Mouse (Mus musculus): ENCODE results near the gene Reps2. TPM values are rescaled to one million over a fixed set of nuclear protein-coding genes. Genes with fewer than 3 reads are reported as not detected.

Reps2 gene
- polyA plus RNA-seq, 1 experiment from 2014 or later, result 3.1 TPM

- peaks cover 23% of the 10 kb centered on the region for H3K27me3 ChIP-seq (replicated peaks; ENCODE audit: control insufficient read depth, insufficient read depth, low read length)
- H3K9ac ChIP-seq (ENCODE audit: low read depth, low read length), result no peak overlapping the region
- H3K27ac ChIP-seq (replicated peaks; ENCODE audit: low read depth, low read length), result no peak overlapping the region
- H3K4me2 ChIP-seq (ENCODE audit: low read depth, low read length), result no peak overlapping the region
- H3K4me1 ChIP-seq (ENCODE audit: control insufficient read depth, insufficient read depth, low read length), result no peaks in the 10 kb centered on the region
- no peaks in the 10 kb centered on the region for H3K36me3 ChIP-seq (ENCODE audit: control insufficient read depth, insufficient read depth, low read length)
- no peak overlapping the region for H3K4me3 ChIP-seq (ENCODE audit: low read depth, low read length)
- ATAC-seq (ENCODE audit: low read depth) (no peak), DNase-seq (ENCODE audit: low spot score) (no peak)
- 69% methylated on average over 3 of the region's 3 CpGs for WGBS
- no peaks in the 10 kb centered on the region for H3K9me3 ChIP-seq (ENCODE audit: control insufficient read depth, low read length)
These were observed 142.5 kb downstream of the Reps2 start for GRCm38 (mm10) chrX:162500962-162501361.

DNA sequence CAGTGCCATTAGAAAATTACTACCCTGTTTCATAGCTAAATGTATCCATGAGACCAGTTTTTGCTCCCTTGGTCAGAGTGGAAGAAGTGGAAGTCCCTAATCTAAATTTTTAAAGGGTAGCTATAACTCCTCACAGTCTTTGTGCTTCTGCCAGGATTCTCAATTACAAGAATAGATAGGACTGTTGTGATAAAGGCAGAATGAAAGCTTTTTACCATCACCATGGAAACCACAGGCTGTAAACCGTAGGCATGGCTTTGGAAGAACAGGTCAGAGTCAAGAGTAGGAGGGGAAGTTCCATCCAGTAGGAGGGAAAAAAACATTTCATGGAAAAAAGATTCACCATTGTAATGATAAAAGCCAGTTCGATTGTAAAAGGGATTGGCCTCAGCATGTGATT, 147.0 kb downstream of the Reps2 start:
- WGBS, result 59% methylated on average over 2 of the region's 2 CpGs
- Histone ChIP-seq H3K9ac (ENCODE audit: low read depth, low read length) (no peak overlapping the region), H3K9me3 (ENCODE audit: control insufficient read depth, low read length) (no peaks in the 10 kb centered on the region), H3K27me3 (replicated peaks; ENCODE audit: control insufficient read depth, insufficient read depth, low read length) (peaks cover 16% of the 10 kb centered on the region), H3K4me2 (ENCODE audit: low read depth, low read length) (no peak overlapping the region), H3K4me3 (ENCODE audit: low read depth, low read length) (no peak overlapping the region), H3K27ac (replicated peaks; ENCODE audit: low read depth, low read length) (no peak overlapping the region), H3K4me1 (ENCODE audit: control insufficient read depth, insufficient read depth, low read length) (no peaks in the 10 kb centered on the region), H3K36me3 (ENCODE audit: control insufficient read depth, insufficient read depth, low read length) (no peaks in the 10 kb centered on the region)
- DNase-seq (ENCODE audit: low spot score), result no peak
- no peak for ATAC-seq (ENCODE audit: low read depth)

GRCm38 (mm10) chrX:162488630-162489029, 154.8 kb downstream of the Reps2 start:
- Histone ChIP-seq H3K9me3 (ENCODE audit: control insufficient read depth, low read length) (no peaks in the 10 kb centered on the region), H3K9ac (ENCODE audit: low read depth, low read length) (no peak overlapping the region), H3K4me2 (ENCODE audit: low read depth, low read length) (no peak overlapping the region), H3K4me1 (ENCODE audit: control insufficient read depth, insufficient read depth, low read length) (no peaks in the 10 kb centered on the region), H3K36me3 (ENCODE audit: control insufficient read depth, insufficient read depth, low read length) (no peaks in the 10 kb centered on the region), H3K27ac (replicated peaks; ENCODE audit: low read depth, low read length) (no peak overlapping the region), H3K4me3 (ENCODE audit: low read depth, low read length) (no peak overlapping the region), H3K27me3 (replicated peaks; ENCODE audit: control insufficient read depth, insufficient read depth, low read length) (peaks cover 11% of the 10 kb centered on the region)
- ATAC-seq (ENCODE audit: low read depth) (no peak), DNase-seq (ENCODE audit: low spot score) (no peak)
- 50% methylated on average over 1 of the region's 1 CpGs for WGBS

DNA sequence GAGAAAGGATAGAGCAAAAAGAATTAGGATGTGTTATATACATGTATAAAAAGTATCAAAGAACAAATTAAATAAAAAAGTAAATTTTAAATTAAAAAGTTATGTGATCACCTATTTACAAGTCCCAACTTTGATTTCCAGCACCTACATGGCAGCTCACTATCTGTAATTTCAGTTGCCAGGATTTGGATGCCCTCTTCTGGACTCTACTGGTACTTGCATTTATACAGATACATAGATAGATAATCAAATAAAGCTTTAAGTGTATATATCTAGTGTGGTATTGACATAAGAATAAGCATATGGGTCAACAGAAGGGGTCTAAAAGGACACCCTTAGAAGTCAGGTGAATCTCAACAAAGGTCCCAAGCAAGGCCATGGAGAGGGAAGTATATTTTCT, 155.7 kb downstream of the Reps2 start:
- ATAC-seq (ENCODE audit: low read depth) (no peak), DNase-seq (ENCODE audit: low spot score) (no peak)
- H3K36me3 ChIP-seq (ENCODE audit: control insufficient read depth, insufficient read depth, low read length), result no peaks in the 10 kb centered on the region
- no peak overlapping the region for H3K4me3 ChIP-seq (ENCODE audit: low read depth, low read length)
- H3K9me3 ChIP-seq (ENCODE audit: control insufficient read depth, low read length), result no peaks in the 10 kb centered on the region
- H3K27me3 ChIP-seq (replicated peaks; ENCODE audit: control insufficient read depth, insufficient read depth, low read length), result peaks cover 11% of the 10 kb centered on the region
- H3K27ac ChIP-seq (replicated peaks; ENCODE audit: low read depth, low read length), result no peak overlapping the region
- H3K4me1 ChIP-seq (ENCODE audit: control insufficient read depth, insufficient read depth, low read length), result no peaks in the 10 kb centered on the region
- no peak overlapping the region for H3K4me2 ChIP-seq (ENCODE audit: low read depth, low read length)
- no peak overlapping the region for H3K9ac ChIP-seq (ENCODE audit: low read depth, low read length)

DNA sequence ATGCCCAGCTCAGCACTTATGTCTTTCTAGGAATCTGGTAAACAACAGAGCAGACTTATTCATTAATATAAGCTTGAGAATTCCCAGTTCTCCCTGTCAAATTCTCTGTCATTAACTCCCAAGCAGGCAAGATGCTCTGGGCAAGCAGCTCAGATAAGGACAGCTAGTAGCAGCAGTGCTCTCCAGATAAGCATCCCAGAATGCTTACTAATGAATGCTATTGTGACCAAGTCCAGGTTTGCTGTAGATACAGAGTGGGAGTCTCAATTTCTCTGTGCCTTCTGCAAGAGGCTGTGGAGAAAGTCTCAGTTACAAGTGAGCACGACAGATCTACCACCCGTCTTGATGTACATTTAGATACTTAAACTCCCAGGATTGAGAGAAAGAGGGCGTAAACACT, 173.2 kb downstream of the Reps2 start:
- WGBS, result 71% methylated on average over 3 of the region's 3 CpGs
- H3K4me1 ChIP-seq (ENCODE audit: control insufficient read depth, insufficient read depth, low read length), result no peaks in the 10 kb centered on the region

DNA sequence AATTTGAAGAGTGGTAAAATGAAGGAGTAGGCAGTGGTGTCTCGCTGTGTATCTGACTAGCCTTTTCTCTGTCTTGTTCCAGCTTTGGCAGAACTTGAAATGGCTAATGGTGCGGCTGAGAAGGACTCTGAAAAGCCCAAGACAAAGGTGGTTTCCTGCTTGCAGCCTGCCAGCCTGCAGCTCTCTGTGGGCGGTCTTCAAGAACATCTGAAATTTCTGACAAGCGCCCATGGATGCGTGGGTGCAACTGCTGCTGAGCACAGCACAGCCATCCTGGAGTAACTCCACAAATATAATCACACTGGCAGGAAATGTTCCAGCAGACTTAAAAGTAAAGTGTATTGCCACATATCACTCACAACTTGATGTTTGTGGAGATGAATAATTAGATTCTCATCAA, 181.3 kb downstream of the Reps2 start:
- Histone ChIP-seq H3K4me3 (ENCODE audit: low read depth, low read length) (no peak overlapping the region), H3K4me2 (ENCODE audit: low read depth, low read length) (no peak overlapping the region), H3K27ac (replicated peaks; ENCODE audit: low read depth, low read length) (no peak overlapping the region), H3K27me3 (replicated peaks; ENCODE audit: control insufficient read depth, insufficient read depth, low read length) (0 out of 2 replicates have a peak, but pooled peaks cover 4% of the 10 kb centered on the region), H3K9me3 (ENCODE audit: control insufficient read depth, low read length) (no peaks in the 10 kb centered on the region), H3K9ac (ENCODE audit: low read depth, low read length) (no peak overlapping the region), H3K4me1 (ENCODE audit: control insufficient read depth, insufficient read depth, low read length) (no peaks in the 10 kb centered on the region), H3K36me3 (ENCODE audit: control insufficient read depth, insufficient read depth, low read length) (no peaks in the 10 kb centered on the region)
- DNase-seq (ENCODE audit: low spot score) (no peak), ATAC-seq (ENCODE audit: low read depth) (no peak)
- 78% methylated on average over 5 of the region's 5 CpGs for WGBS

More for the DNA sequence above, 173.2 kb downstream of the Reps2 start:
- H3K27me3 ChIP-seq (replicated peaks; ENCODE audit: control insufficient read depth, insufficient read depth, low read length), result peaks cover 6% of the 10 kb centered on the region
- H3K4me3 ChIP-seq (ENCODE audit: low read depth, low read length), result no peak overlapping the region
- DNase-seq (ENCODE audit: low spot score) (no peak), ATAC-seq (ENCODE audit: low read depth) (no peak)
- H3K27ac ChIP-seq (replicated peaks; ENCODE audit: low read depth, low read length), result no peak overlapping the region
- no peak overlapping the region for H3K9ac ChIP-seq (ENCODE audit: low read depth, low read length)
- H3K9me3 ChIP-seq (ENCODE audit: control insufficient read depth, low read length), result no peaks in the 10 kb centered on the region
- no peak overlapping the region for H3K4me2 ChIP-seq (ENCODE audit: low read depth, low read length)
- H3K36me3 ChIP-seq (ENCODE audit: control insufficient read depth, insufficient read depth, low read length), result no peaks in the 10 kb centered on the region

DNA sequence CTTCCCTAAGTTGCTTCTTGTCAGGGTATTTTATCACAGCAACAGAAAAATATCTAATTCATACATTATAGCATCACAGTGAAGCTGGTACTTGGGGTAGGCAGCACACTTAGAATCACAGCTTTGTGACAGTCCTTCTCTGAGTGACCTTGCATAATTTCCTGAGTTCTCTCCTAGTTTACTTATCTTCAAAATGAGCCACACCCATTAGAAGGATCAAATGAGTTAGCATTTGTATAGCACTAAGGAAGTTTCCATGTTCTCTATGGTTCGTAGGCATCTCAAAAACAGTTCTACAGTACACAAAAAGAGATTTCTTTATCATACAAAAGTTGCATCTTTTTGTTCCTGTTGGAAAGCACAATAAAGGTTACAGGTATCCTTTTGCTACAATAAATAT, 187.0 kb downstream of the Reps2 start:
- Histone ChIP-seq H3K4me2 (ENCODE audit: low read depth, low read length) (no peak overlapping the region), H3K4me3 (ENCODE audit: low read depth, low read length) (no peak overlapping the region), H3K27me3 (replicated peaks; ENCODE audit: control insufficient read depth, insufficient read depth, low read length) (peaks cover 4% of the 10 kb centered on the region; the same call in 1 of the 2 replicates), H3K36me3 (ENCODE audit: control insufficient read depth, insufficient read depth, low read length) (no peaks in the 10 kb centered on the region), H3K9ac (ENCODE audit: low read depth, low read length) (no peak overlapping the region), H3K4me1 (ENCODE audit: control insufficient read depth, insufficient read depth, low read length) (no peaks in the 10 kb centered on the region), H3K9me3 (ENCODE audit: control insufficient read depth, low read length) (no peaks in the 10 kb centered on the region), H3K27ac (replicated peaks; ENCODE audit: low read depth, low read length) (no peak overlapping the region)
- DNase-seq (ENCODE audit: low spot score) (no peak), ATAC-seq (ENCODE audit: low read depth) (no peak)
- 84% methylated on average over 1 of the region's 1 CpGs for WGBS

GRCm38 (mm10) chrX:162455364-162455763, 188.1 kb downstream of the Reps2 start:
- H3K9me3 ChIP-seq (ENCODE audit: control insufficient read depth, low read length), result no peaks in the 10 kb centered on the region
- no peak overlapping the region for H3K9ac ChIP-seq (ENCODE audit: low read depth, low read length)
- DNase-seq (ENCODE audit: low spot score) (no peak), ATAC-seq (ENCODE audit: low read depth) (no peak)
- no peak overlapping the region for H3K27ac ChIP-seq (replicated peaks; ENCODE audit: low read depth, low read length)
- H3K4me3 ChIP-seq (ENCODE audit: low read depth, low read length), result no peak overlapping the region
- no peak overlapping the region for H3K4me2 ChIP-seq (ENCODE audit: low read depth, low read length)
- H3K4me1 ChIP-seq (ENCODE audit: control insufficient read depth, insufficient read depth, low read length), result no peaks in the 10 kb centered on the region
- WGBS, result 69% methylated on average over 1 of the region's 1 CpGs
- no peaks in the 10 kb centered on the region for H3K36me3 ChIP-seq (ENCODE audit: control insufficient read depth, insufficient read depth, low read length)
- H3K27me3 ChIP-seq (replicated peaks; ENCODE audit: control insufficient read depth, insufficient read depth, low read length), result peaks cover 4% of the 10 kb centered on the region; the same call in 1 of the 2 replicates

DNA sequence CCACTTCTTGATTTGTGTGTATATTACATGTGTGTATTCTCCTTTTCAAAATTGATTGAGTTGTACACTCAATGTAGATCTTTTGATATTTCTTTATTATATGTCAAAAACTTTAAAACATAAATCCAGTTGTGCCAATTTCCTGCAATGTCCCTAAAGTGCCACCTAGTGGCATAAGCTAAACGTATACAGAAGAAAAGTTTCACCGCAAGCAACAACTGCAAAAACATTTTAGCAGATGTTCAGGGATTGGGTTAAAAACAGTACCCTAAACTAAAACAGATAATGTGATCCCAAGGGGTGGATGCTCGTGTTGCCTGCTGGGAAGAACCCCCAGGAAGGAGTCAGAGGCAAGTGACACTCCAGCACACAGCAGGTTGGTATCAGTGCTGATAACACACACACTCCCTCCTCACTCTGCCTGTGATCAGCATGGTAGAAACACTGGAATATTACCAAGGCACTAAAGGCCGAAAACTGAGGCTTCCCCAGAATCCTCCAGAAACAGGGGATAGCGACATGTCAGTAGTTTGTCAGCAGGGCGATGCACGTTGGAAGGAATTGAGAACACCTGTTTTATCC, 189.5 kb downstream of the Reps2 start:
- Histone ChIP-seq H3K27ac (replicated peaks; ENCODE audit: low read depth, low read length) (no peak overlapping the region), H3K27me3 (replicated peaks; ENCODE audit: control insufficient read depth, insufficient read depth, low read length) (no peaks in the 10 kb centered on the region; the same call in 1 of the 2 replicates), H3K4me2 (ENCODE audit: low read depth, low read length) (no peak overlapping the region), H3K9me3 (ENCODE audit: control insufficient read depth, low read length) (no peaks in the 10 kb centered on the region), H3K4me3 (ENCODE audit: low read depth, low read length) (no peak overlapping the region), H3K36me3 (ENCODE audit: control insufficient read depth, insufficient read depth, low read length) (no peaks in the 10 kb centered on the region), H3K9ac (ENCODE audit: low read depth, low read length) (no peak overlapping the region), H3K4me1 (ENCODE audit: control insufficient read depth, insufficient read depth, low read length) (no peaks in the 10 kb centered on the region)
- DNase-seq (ENCODE audit: low spot score), result peak; percentile 16
- no peak for ATAC-seq (ENCODE audit: low read depth)
- 49% methylated on average over 7 of the region's 7 CpGs for WGBS
